Mouse (Mus musculus) liver, postnatal 0 days (tissue): Measurements from ENCODE around the gene Gpsm1.

Experiments used
- CTCF ChIP-seq: sonication (generic); IDR thresholded peaks from 2 replicates; pipeline ENCODE4 v1.5.1; 2016; ENCODE audit warnings: antibody characterized with exemption, low read depth
- EP300 ChIP-seq: IDR thresholded peaks from 2 replicates; pipeline ENCODE4 v1.6.1; 2016; ENCODE audit warnings: antibody characterized with exemption, low read depth, mild to moderate bottlenecking

GRCm38 (mm10) chr2:26300808-26301174 is 14.5 kb upstream of the Gpsm1 start:
- TF ChIP-seq CTCF (peak; percentile 88), EP300 (no peak)
